Mouse (Mus musculus) thymus, postnatal 0 days (tissue): ENCODE results near the gene Prss53. TPM values are rescaled to one million over a fixed set of nuclear protein-coding genes. Genes with fewer than 3 reads are reported as not detected.
"Not testable (repeated sequence)": the region's sequence is repeated elsewhere in the genome, so short reads cannot be mapped to it uniquely, and the experiment has no call there.

ENCODE experiments used
- DNase-seq: peaks from one replicate; pipeline ENCODE4 v3.0.0-alpha.2; 2015; ENCODE audit warnings: low spot score
- polyA plus RNA-seq: library from polyadenylated mRNA; unstranded; fragments of >200 nt; fragmentation: Nextera tagmentation; extraction: Ambion mirVana; gene quantifications from 2 replicates; pipeline ENCODE4 v1.2.1, GENCODE M21; 2015

Gene Prss53
- polyA plus RNA-seq, 1 experiment from 2014 or later = 0.57 TPM

GRCm38 (mm10) chr7:127912938-127913337 is 22.2 kb upstream of the Prss53 start:
- DNase-seq = no peak

GRCm38 (mm10) chr7:127912190-127912871 is 21.6 kb upstream of the Prss53 start, which contains the start of gene Kat8:
Kat8 (plus strand) TSS chr7:127912516.
- peak; percentile 91 for DNase-seq

- DNase-seq = no peak
These were observed 17.9 kb upstream of the Prss53 start for GRCm38 (mm10) chr7:127908656-127909055.

GRCm38 (mm10) chr7:127907939-127908338 is 17.2 kb upstream of the Prss53 start:
- DNase-seq = no peak

GRCm38 (mm10) chr7:127903971-127904796 is 13.4 kb upstream of the Prss53 start, which contains the start of gene Bckdk:
Bckdk (plus strand) TSS chr7:127904082.
- peak; percentile 74 for DNase-seq

- no peak for DNase-seq
These were observed 11.0 kb upstream of the Prss53 start for GRCm38 (mm10) chr7:127901772-127902171.

- peak; percentile 46 for DNase-seq
These were observed 9.2 kb upstream of the Prss53 start for GRCm38 (mm10) chr7:127899997-127900396.

- peak; percentile 57 for DNase-seq
These were observed 7.6 kb upstream of the Prss53 start for GRCm38 (mm10) chr7:127898179-127898956.

- no peak for DNase-seq
These were observed 6.8 kb upstream of the Prss53 start for GRCm38 (mm10) chr7:127897542-127897941.

GRCm38 (mm10) chr7:127896384-127896783 is 5.6 kb upstream of the Prss53 start:
- DNase-seq = peak; percentile 57

- not testable (repeated sequence) for DNase-seq
These were observed 5.1 kb upstream of the Prss53 start for GRCm38 (mm10) chr7:127895891-127896290.

- DNase-seq = peak; percentile 86
These were observed 4.7 kb upstream of the Prss53 start, which contains the start of the genes Gm21974 and Vkorc1 for GRCm38 (mm10) chr7:127895442-127895841. Gm21974 (minus strand) TSS chr7:127895454. Vkorc1 (minus strand) TSS chr7:127895617.

- no peak for DNase-seq
These were observed 3.7 kb upstream of the Prss53 start for GRCm38 (mm10) chr7:127894480-127894879.

GRCm38 (mm10) chr7:127888821-127889220 is 1.9 kb downstream of the Prss53 start:
- no peak for DNase-seq

GRCm38 (mm10) chr7:127887781-127888180 is 3.0 kb downstream of the Prss53 start:
- no peak for DNase-seq

GRCm38 (mm10) chr7:127887191-127887590 is 3.6 kb downstream of the Prss53 start:
- DNase-seq = no peak

GRCm38 (mm10) chr7:127886551-127886950 is 4.2 kb downstream of the Prss53 start:
- DNase-seq = no peak

- no peak for DNase-seq
These were observed 4.8 kb downstream of the Prss53 start for GRCm38 (mm10) chr7:127885951-127886350.

GRCm38 (mm10) chr7:127880431-127880830 is 10.3 kb downstream of the Prss53 start:
- DNase-seq = no peak

GRCm38 (mm10) chr7:127879301-127879700 is 11.5 kb downstream of the Prss53 start:
- no peak for DNase-seq
